Mouse (Mus musculus) heart, postnatal 0 days (tissue): ENCODE results near the gene Iqgap3. TPM values are rescaled to one million over a fixed set of nuclear protein-coding genes. Genes with fewer than 3 reads are reported as not detected.

Experiments used
- ATAC-seq: fragments of 200-750 bp; cut with Nextera tagmentation; 2 replicates; pipeline ENCODE4 v1.8.0; 2017; ENCODE audit warnings: low read depth, moderate number of reproducible peaks, moderate library complexity; ENCODE audit not compliant: insufficient read depth
- DNase-seq: peaks from one replicate; pipeline ENCODE4 v3.0.0-alpha.2; 2016; ENCODE audit warnings: low spot score
- H3K27ac ChIP-seq: fragments of 300-500 bp; sonication (generic); 2 replicates; pipeline ENCODE4 v1.5.1; 2014; ENCODE audit warnings: low read depth, mild to moderate bottlenecking
- H3K27me3 ChIP-seq: fragments of 300-500 bp; sonication (generic); 2 replicates; pipeline ENCODE4 v1.6.1; 2014; ENCODE audit warnings: low read length, mixed read lengths; ENCODE audit not compliant: control insufficient read depth, insufficient read depth
- H3K36me3 ChIP-seq: fragments of 300-500 bp; sonication (generic); replicated peaks from 2 replicates; pipeline ENCODE4 v1.6.1; 2014; ENCODE audit warnings: low read length, mixed read lengths; ENCODE audit not compliant: control insufficient read depth, insufficient read depth
- H3K4me1 ChIP-seq: fragments of 300-500 bp; sonication (generic); 2 replicates; pipeline ENCODE4 v1.6.1; 2014; ENCODE audit warnings: antibody characterized with exemption; ENCODE audit not compliant: control insufficient read depth, insufficient read depth
- H3K4me2 ChIP-seq: fragments of 300-500 bp; sonication (generic); 2 replicates; pipeline ENCODE4 v1.6.1; 2014; ENCODE audit warnings: low read depth, mild to moderate bottlenecking, low read length, moderate library complexity
- H3K4me3 ChIP-seq: fragments of 300-500 bp; sonication (generic); 2 replicates; pipeline ENCODE4 v1.5.1; 2014; ENCODE audit warnings: low read depth, low read length
- H3K9ac ChIP-seq: fragments of 300-500 bp; sonication (generic); replicated peaks from 2 replicates; pipeline ENCODE4 v1.6.1; 2014; ENCODE audit warnings: low read depth, low read length, mixed read lengths
- H3K9me3 ChIP-seq: fragments of 300-500 bp; sonication (generic); replicated peaks from 2 replicates; pipeline ENCODE4 v1.6.1; 2016; ENCODE audit warnings: low read length; ENCODE audit not compliant: control insufficient read depth
- CTCF ChIP-seq: IDR thresholded peaks from 2 replicates; pipeline ENCODE4 v1.5.1; 2016; ENCODE audit warnings: antibody characterized with exemption, control low read depth, low read depth
- EP300 ChIP-seq: IDR thresholded peaks from 2 replicates; pipeline ENCODE4 v1.6.1; 2016; ENCODE audit warnings: antibody characterized with exemption, low read depth
- WGBS: fragments of 180-500 bp; shearing (Covaris S2); extraction: QIAGEN DNeasy Blood & Tissue Kit; methylation state at CpG from one replicate; pipeline ENCODE4 v1.1.7; 2014; 5-methylcytosine and 5-hydroxymethylcytosine counted together
- polyA plus RNA-seq: library from polyadenylated mRNA; unstranded; fragments of >200 nt; fragmentation: Nextera tagmentation; extraction: Ambion mirVana; gene quantifications from 2 replicates; pipeline ENCODE4 v1.2.1, GENCODE M21; 2015
- total RNA-seq: library from RNA; depleted of rRNA; stranded (reverse); fragments of >200 nt; gene quantifications from 2 replicates; pipeline ENCODE4 v1.2.3, GENCODE M21; 2014; ENCODE audit warnings: low replicate concordance

Iqgap3 gene
- total and polyA plus RNA-seq, 2 experiments from 2014 or later: 6.8 to 35.3 TPM

DNA sequence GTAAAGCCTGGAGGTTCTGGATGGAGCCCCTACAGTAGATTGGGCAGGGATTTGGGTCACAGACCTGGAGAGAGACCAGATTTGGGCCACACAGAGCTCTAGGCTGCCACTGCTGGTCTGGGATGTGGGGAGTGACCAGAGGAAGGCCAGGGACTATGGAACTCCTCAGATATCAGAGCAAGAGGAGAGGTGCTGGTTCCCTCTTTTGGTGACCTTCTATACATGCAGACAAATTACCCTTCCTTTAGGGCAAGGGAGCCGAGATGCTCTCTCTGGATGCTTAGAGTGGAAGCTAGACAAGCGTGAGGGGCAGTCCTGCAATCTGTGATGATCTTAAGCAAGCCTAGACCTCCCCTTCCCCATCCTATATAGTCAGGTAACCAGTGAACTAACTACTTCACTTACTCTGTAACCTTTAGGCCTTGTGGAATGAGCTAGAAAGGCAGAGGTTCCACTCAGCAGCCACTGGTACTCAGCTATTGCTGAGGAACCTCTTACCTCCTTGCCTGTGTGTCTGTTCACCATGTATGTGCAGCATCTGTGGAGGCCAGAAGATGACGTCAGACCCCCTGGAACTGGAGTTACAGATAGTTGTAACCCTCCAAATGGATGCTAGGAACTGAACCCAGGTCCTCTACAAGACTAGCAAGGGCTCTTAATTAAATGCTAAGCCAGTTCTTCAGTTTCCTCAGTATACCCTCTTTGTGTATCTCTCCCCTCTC, 71.7 kb downstream of the Iqgap3 start:
- H3K4me2 ChIP-seq: no peak overlapping the region
- H3K4me3 ChIP-seq: no peak overlapping the region
- no peak overlapping the region for H3K9ac ChIP-seq
- H3K27ac ChIP-seq: peak overlapping the region; percentile 61; the same call in 1 of the 2 replicates
- no peaks in the 10 kb centered on the region for H3K27me3 ChIP-seq
- ATAC-seq: no peak
- TF ChIP-seq EP300 (no peak), CTCF (peak; percentile 26; the same call in 1 of the 2 replicates)
- no peak for DNase-seq
- no peaks in the 10 kb centered on the region for H3K9me3 ChIP-seq
- 70% methylated on average over 3 of the region's 3 CpGs for WGBS
- peaks cover 52% of the 10 kb centered on the region for H3K4me1 ChIP-seq
- peaks cover 33% of the 10 kb centered on the region for H3K36me3 ChIP-seq

GRCm38 (mm10) chr3:88154236-88154635, 72.5 kb downstream of the Iqgap3 start:
- H3K9me3 ChIP-seq: no peaks in the 10 kb centered on the region
- H3K36me3 ChIP-seq: peaks cover 41% of the 10 kb centered on the region
- no peaks in the 10 kb centered on the region for H3K27me3 ChIP-seq
- ATAC-seq (no peak), DNase-seq (no peak)
- TF ChIP-seq CTCF (no peak), EP300 (no peak)
- no peak overlapping the region for H3K27ac ChIP-seq
- peaks cover 44% of the 10 kb centered on the region for H3K4me1 ChIP-seq
- no peak overlapping the region for H3K4me2 ChIP-seq
- WGBS: 78% methylated on average over 2 of the region's 2 CpGs
- H3K4me3 ChIP-seq: no peak overlapping the region
- H3K9ac ChIP-seq: no peak overlapping the region

GRCm38 (mm10) chr3:88156817-88157216, 75.0 kb downstream of the Iqgap3 start:
- no peaks in the 10 kb centered on the region for H3K9me3 ChIP-seq
- H3K4me1 ChIP-seq: peaks cover 19% of the 10 kb centered on the region
- H3K36me3 ChIP-seq: peaks cover 66% of the 10 kb centered on the region
- H3K27me3 ChIP-seq: no peaks in the 10 kb centered on the region
- no peak for TF ChIP-seq EP300
- TF ChIP-seq CTCF: no peak
- ATAC-seq (no peak), DNase-seq (no peak)
- H3K9ac ChIP-seq: no peak overlapping the region
- H3K4me3 ChIP-seq: no peak overlapping the region
- no peak overlapping the region for H3K4me2 ChIP-seq
- H3K27ac ChIP-seq: no peak overlapping the region

DNA sequence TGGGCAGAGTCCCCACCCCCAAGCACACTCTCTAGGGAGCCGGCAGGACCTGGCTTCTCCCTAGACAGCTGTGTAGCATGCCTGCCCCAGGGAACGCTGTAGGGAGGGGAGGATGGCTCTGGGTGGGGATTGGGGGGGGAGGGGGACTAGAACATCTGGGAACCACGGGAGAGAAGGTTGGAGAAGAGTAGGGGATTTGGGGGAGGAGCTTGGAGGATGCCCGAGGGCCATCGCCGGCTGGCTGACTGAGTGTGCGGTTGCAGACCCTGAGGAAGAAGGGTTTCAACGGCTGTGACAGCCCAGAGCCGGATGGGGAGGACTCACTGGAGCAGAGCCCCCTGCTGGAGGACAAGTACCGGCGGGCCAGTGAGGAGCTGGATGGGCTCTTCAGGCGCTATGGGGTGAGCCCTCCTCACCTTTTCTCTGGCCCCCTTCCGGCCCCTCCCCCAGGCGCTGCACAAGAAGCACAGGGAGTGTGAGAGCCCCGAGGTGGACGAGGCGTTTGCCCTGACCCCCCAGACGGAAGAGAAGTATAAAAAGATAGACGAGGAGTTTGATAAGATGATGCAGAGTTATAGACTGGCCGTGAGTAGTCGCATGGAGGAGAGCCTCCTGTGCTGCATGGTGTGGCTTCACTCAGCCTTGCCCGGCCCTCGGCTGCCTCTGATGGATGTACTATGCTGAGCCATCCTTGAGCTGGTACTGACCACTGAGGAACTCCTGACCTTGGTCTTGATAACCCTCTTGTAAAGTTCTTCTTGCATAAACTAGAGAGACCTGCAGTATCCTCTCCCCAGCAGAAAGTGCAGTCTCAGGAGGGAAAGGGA, 76.2 kb downstream of the Iqgap3 start:
- ATAC-seq (peak; percentile 70), DNase-seq (no peak)
- H3K27ac ChIP-seq: peak overlapping the region; percentile 2; the same call in 1 of the 2 replicates
- peaks cover 12% of the 10 kb centered on the region for H3K4me1 ChIP-seq
- H3K36me3 ChIP-seq: peaks cover 76% of the 10 kb centered on the region
- TF ChIP-seq CTCF (peak; percentile 65), EP300 (no peak)
- no peak overlapping the region for H3K4me3 ChIP-seq
- 22% methylated on average over 23 of the region's 23 CpGs for WGBS
- no peak overlapping the region for H3K4me2 ChIP-seq
- H3K27me3 ChIP-seq: no peaks in the 10 kb centered on the region
- H3K9ac ChIP-seq: no peak overlapping the region
- H3K9me3 ChIP-seq: no peaks in the 10 kb centered on the region

DNA sequence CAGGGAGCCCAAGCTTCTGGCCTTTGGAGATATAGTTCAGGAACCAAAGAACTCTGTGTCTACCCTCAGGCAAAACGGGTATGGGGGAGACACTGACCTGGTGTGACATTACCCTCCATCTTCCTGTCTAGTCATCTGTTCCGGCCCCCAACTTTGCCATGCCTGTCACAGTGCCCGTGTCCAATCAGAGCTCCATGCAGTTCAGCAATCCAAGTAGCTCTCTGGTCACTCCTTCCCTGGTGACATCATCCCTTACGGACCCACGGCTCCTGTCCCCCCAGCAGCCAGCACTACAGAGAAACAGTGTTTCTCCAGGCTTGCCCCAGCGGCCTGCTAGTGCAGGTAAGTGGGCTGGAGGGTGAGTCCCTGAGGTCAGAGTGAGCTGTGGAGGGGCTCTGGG, 77.2 kb downstream of the Iqgap3 start:
- Histone ChIP-seq H3K27me3 (no peaks in the 10 kb centered on the region), H3K9me3 (no peaks in the 10 kb centered on the region), H3K4me3 (no peak overlapping the region), H3K4me2 (no peak overlapping the region), H3K27ac (no peak overlapping the region), H3K4me1 (peaks cover 6% of the 10 kb centered on the region), H3K9ac (no peak overlapping the region), H3K36me3 (peaks cover 85% of the 10 kb centered on the region)
- DNase-seq: no peak
- TF ChIP-seq EP300 (no peak), CTCF (no peak)
- ATAC-seq: no peak
- WGBS: 76% methylated on average over 6 of the region's 6 CpGs
